Mouse (Mus musculus) lung, embryonic 15.5 days (tissue): ENCODE data around the gene Map2k3. TPM values are rescaled to one million over a fixed set of nuclear protein-coding genes. Genes with fewer than 3 reads are reported as not detected.

Experiments used
- polyA plus RNA-seq: library from polyadenylated mRNA; unstranded; fragments of >200 nt; fragmentation: Nextera tagmentation; extraction: Ambion mirVana; gene quantifications from 2 replicates; pipeline ENCODE4 v1.2.1, GENCODE M21; 2015

Gene Map2k3
- polyA plus RNA-seq, 1 experiment from 2014 or later = 115 TPM

Other genes starting within 250 kb of the Map2k3 start
- 52.1 and 54.2 TPM in 2 replicates for gene Llgl1, start 232.3 kb upstream of the Map2k3 start, polyA plus RNA-seq
- gene Flii, start 204.8 kb upstream of the Map2k3 start, polyA plus RNA-seq = 83.3 and 94.4 TPM in 2 replicates
- gene Mief2, start 203.6 kb upstream of the Map2k3 start, polyA plus RNA-seq = 13.5 and 14.7 TPM in 2 replicates
- gene Top3a, start 154.7 kb upstream of the Map2k3 start, polyA plus RNA-seq = 17.0 and 17.2 TPM in 2 replicates
- 4.5 and 5.3 TPM in 2 replicates for gene Smcr8, start 154.5 kb upstream of the Map2k3 start, polyA plus RNA-seq
- 58.3 and 58.5 TPM in 2 replicates for gene Shmt1, start 120.3 kb upstream of the Map2k3 start, polyA plus RNA-seq
- gene Dhrs7b, start 101.4 kb upstream of the Map2k3 start, polyA plus RNA-seq = 41.0 and 41.4 TPM in 2 replicates
- gene Tmem11, start 52.8 kb upstream of the Map2k3 start, polyA plus RNA-seq = 63.6 and 67.3 TPM in 2 replicates
- 21.3 and 26.6 TPM in 2 replicates for gene Natd1, start 17.3 kb upstream of the Map2k3 start, polyA plus RNA-seq
- gene Kcnj12, start 90.5 kb downstream of the Map2k3 start, polyA plus RNA-seq = 0.44 and 0.77 TPM in 2 replicates
- 2.9 and 3.5 TPM in 2 replicates for gene Tnfrsf13b, start 194.7 kb downstream of the Map2k3 start, polyA plus RNA-seq
- gene Usp22, start 243.0 kb downstream of the Map2k3 start, polyA plus RNA-seq = 109 and 113 TPM in 2 replicates